Mouse (Mus musculus): ENCODE results near the gene Rnase1.

- TF ChIP-seq POLR2A (IDR thresholded peaks at IDR 0.05; ENCODE audit: low read depth, low read length): no peak
- no peak for TF ChIP-seq CTCF (conservative IDR thresholded peaks at IDR 0.05; ENCODE audit: insufficient read depth, insufficient read length, low read depth, low read length)
Observed at GRCm38 (mm10) chr14:51148006-51148405, 1.4 kb upstream of the Rnase1 start.
